Mouse (Mus musculus): ENCODE measurements around the gene Got2. TPM values are rescaled to one million over a fixed set of nuclear protein-coding genes. Genes with fewer than 3 reads are reported as not detected.
A peak's percentile ranks its signal among the peaks of the same experiment; 100 is the strongest.

Got2 gene
- polyA plus RNA-seq (2012; rRNA removed) = 217 and 230 TPM in 2 replicates

DNA sequence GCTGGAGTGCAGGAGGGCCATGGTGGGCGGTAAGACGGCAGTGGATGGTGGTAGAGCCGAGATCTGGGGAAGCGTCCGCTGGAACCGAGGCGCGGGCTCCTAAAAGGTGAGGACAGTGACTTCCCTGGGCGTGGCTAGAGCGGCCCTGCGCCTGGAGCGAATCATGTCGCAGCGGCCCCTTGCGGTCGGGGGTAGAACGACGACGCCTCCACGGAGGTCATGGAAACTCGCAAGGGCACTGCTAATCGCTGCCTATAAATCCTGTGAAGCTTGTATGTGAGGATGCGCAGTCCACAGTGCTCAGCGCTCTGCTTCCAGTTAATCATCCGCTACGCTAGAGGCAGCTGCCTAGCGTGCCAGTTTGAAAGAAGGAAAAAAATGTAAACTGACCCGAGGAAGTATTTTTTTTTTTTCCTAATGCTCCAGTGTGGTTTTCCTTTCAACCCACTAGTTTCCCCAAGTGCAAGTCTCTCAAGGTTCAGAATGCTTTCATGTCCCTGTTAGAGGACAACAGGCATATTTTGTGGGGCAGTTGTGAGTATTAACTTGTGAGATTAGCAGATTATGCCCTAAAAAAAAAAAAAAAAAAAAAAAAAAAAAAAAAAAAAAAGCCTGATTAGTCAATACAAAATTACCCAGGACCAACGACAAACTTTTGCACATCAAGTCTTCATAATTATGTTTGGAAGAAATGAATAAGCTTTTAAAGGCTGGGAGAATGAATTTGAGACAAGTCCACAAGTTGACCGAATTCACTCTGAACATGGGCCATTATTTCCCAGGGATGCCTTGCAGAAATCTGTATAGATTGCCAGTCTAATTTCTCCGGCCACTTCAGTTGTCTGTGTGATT, at the start of gene Got2:
Got2 (minus strand) TSS at position 263 of the 852 bp plus-strand sequence.
- Histone ChIP-seq H3K27ac (ENCODE audit: insufficient read depth, low read length) (peak within 1 kb of the TSS; percentile 76), H3K4me1 (ENCODE audit: control insufficient read depth, insufficient read depth, low read length) (peaks cover 2% of the 10 kb centered on the region; the same call in 1 of the 2 replicates), H3K4me3 (ENCODE audit: insufficient read depth, low read length) (peak within 1 kb of the TSS; percentile 88)
- TF ChIP-seq POLR2A (IDR thresholded peaks at IDR 0.05; ENCODE audit: extremely low read depth, insufficient read depth, low read length) (peak; percentile 68; the same call in 1 of the 2 replicates), CTCF (IDR thresholded peaks at IDR 0.05; ENCODE audit: extremely low read depth, insufficient read depth, low read length) (peak; percentile 75)

DNA sequence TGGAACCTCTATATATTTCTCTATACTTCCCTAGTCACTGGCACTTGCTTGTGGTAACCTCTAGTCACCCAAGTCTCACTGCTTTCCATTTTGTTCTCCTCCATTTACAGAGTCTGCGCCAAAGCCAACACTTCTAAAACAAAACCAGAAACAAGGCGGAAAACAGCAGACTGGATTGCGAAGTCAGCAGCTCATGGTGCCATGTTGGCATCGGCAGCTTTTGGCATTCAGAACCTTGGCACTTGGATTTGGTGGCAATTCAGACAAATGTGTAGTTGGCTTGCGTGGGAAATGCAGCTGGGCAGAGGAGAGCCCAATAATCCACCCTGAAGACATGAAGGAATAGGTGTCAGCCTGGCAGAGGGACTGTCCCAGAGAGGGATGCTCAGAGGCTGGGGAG, 44.5 kb upstream of the Got2 start:
- Histone ChIP-seq H3K4me1 (ENCODE audit: control insufficient read depth, insufficient read depth, low read length) (no peaks in the 10 kb centered on the region), H3K4me3 (ENCODE audit: insufficient read depth, low read length) (no peak overlapping the region), H3K27ac (ENCODE audit: insufficient read depth, low read length) (no peak overlapping the region)
- no peak for TF ChIP-seq POLR2A (IDR thresholded peaks at IDR 0.05; ENCODE audit: extremely low read depth, insufficient read depth, low read length)
- no peak for TF ChIP-seq CTCF (IDR thresholded peaks at IDR 0.05; ENCODE audit: extremely low read depth, insufficient read depth, low read length)

DNA sequence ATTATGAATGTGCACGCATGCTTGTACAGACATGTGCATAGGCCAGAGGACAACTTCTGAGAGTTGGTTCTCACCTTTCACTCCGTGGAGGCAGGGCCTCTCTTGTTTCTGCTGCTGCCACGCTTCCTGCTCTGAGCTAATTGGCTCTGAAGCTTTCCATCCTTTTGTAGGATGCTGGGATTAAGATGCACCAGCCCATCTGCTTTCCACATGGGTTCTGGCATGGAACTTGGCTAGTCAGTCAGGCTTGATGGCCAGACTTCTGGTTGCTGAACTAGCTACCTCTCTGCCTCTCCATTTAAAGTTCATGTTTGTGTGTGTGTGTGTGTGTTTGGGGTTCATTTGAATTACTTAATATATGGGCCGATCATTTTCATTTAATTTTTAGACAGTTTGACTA, 41.5 kb upstream of the Got2 start:
- Histone ChIP-seq H3K4me3 (ENCODE audit: insufficient read depth, low read length) (no peak overlapping the region), H3K27ac (ENCODE audit: insufficient read depth, low read length) (no peak overlapping the region), H3K4me1 (ENCODE audit: control insufficient read depth, insufficient read depth, low read length) (no peaks in the 10 kb centered on the region)
- TF ChIP-seq POLR2A (IDR thresholded peaks at IDR 0.05; ENCODE audit: extremely low read depth, insufficient read depth, low read length) (no peak), CTCF (IDR thresholded peaks at IDR 0.05; ENCODE audit: extremely low read depth, insufficient read depth, low read length) (no peak)

DNA sequence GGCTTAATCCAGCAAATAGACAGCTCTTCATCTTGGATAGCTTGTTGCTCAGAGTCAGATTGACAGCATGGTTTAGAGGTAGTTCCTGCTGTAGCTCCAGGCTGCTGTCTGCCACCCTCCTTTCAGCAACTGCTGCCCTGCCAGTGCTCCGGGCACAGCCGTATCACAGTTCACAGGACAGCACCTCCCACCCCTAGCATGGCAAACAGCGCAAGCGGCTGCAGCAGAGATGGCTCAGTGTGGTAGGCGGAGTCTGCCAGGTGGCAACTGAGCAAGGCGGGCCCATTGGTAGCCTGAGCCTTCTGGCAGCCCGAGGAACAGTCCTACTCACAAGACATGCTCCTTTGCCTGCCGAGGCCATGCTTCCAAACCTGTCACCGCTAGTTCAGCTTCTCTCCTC, 27.8 kb upstream of the Got2 start:
- H3K4me3 ChIP-seq (ENCODE audit: insufficient read depth, low read length) = peak overlapping the region; percentile 26; the same call in 1 of the 2 replicates
- TF ChIP-seq POLR2A (IDR thresholded peaks at IDR 0.05; ENCODE audit: extremely low read depth, insufficient read depth, low read length) = no peak
- no peak for TF ChIP-seq CTCF (IDR thresholded peaks at IDR 0.05; ENCODE audit: extremely low read depth, insufficient read depth, low read length)
- H3K27ac ChIP-seq (ENCODE audit: insufficient read depth, low read length) = no peak overlapping the region

DNA sequence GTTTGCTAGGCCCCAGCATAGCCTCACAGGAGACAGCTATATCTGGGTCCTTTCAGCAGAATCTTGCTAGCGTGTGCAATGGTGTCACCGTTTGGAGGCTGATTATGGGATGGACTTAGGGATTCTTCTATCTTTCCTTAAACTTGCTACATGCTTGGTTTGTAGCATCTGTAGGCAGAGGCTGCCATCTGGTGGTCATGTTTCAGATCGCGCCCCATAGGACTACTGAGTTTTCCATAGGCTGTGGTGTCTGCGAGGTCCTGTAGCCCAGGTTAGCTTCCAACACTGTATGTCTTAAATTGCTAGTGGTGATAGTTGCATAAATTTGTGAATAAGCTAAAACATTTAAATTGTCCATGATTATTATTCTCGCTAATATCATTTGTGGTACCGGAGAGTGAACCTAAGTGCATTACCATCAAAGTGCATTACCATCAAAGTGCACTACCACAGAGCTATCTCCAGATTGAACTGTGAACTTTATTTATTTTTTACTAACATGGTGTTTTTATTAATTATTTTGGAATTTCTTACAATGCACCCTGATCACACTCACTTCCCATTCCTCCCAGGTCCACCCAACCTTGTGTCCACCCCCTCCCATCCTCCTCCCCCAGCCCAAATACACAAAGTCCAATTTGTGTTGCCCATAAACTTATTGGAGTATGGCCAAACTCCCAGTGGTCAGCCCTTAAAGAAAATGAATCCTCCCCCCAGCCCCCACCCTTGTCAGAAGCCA, 26.7 kb upstream of the Got2 start:
- Histone ChIP-seq H3K4me3 (ENCODE audit: insufficient read depth, low read length) (no peak overlapping the region), H3K4me1 (ENCODE audit: control insufficient read depth, insufficient read depth, low read length) (peaks cover 3% of the 10 kb centered on the region), H3K27ac (ENCODE audit: insufficient read depth, low read length) (no peak overlapping the region)
- peak; percentile 95 for TF ChIP-seq CTCF (IDR thresholded peaks at IDR 0.05; ENCODE audit: extremely low read depth, insufficient read depth, low read length)
- no peak for TF ChIP-seq POLR2A (IDR thresholded peaks at IDR 0.05; ENCODE audit: extremely low read depth, insufficient read depth, low read length)

More for the DNA sequence above, 27.8 kb upstream of the Got2 start:
- peaks cover 3% of the 10 kb centered on the region for H3K4me1 ChIP-seq (ENCODE audit: control insufficient read depth, insufficient read depth, low read length)

DNA sequence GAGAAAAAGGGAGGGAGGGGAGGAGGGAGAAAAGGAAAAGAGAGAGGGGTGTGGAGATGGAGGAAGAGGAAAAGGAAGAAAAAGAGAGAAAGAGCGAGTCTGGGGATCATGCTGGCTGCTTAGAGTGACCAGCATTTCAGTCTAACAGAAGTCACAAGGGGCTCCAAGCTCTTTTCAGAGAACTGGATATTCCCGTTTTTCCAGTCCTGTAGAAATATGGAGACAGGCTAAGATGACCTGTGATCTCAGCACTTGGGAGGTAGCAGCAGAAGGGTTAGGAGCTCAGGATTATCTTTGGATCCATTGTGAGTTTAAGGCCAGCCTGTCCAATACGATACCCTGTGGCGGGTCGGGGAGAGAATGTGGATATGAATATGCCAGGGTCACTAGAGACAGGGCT, 22.9 kb upstream of the Got2 start:
- H3K4me1 ChIP-seq (ENCODE audit: control insufficient read depth, insufficient read depth, low read length) = peaks cover 3% of the 10 kb centered on the region
- H3K27ac ChIP-seq (ENCODE audit: insufficient read depth, low read length) = no peak overlapping the region
- H3K4me3 ChIP-seq (ENCODE audit: insufficient read depth, low read length) = no peak overlapping the region
- no peak for TF ChIP-seq CTCF (IDR thresholded peaks at IDR 0.05; ENCODE audit: extremely low read depth, insufficient read depth, low read length)
- TF ChIP-seq POLR2A (IDR thresholded peaks at IDR 0.05; ENCODE audit: extremely low read depth, insufficient read depth, low read length) = no peak

DNA sequence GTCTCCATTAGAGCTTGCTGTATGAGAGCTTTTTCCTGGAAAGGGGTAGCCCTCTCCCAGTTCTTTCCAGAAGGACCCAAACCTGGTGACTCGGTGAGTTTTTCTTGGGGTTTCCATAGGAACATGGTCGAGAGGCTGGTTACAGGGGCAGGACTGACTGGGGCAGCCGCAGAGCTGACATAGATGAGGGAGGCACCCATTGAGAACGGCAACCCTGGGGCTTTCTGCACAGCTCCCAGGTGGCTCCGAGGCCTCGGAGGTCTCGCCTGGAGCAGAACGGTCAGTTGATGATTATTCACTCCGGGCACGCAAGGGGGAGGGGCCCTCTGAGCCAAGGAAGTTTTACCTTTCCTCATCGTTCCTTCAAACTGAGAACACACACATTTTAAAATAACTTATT, 19.5 kb upstream of the Got2 start:
- no peaks in the 10 kb centered on the region for H3K4me1 ChIP-seq (ENCODE audit: control insufficient read depth, insufficient read depth, low read length)
- H3K4me3 ChIP-seq (ENCODE audit: insufficient read depth, low read length) = no peak overlapping the region
- TF ChIP-seq POLR2A (IDR thresholded peaks at IDR 0.05; ENCODE audit: extremely low read depth, insufficient read depth, low read length) (no peak), CTCF (IDR thresholded peaks at IDR 0.05; ENCODE audit: extremely low read depth, insufficient read depth, low read length) (no peak)
- H3K27ac ChIP-seq (ENCODE audit: insufficient read depth, low read length) = no peak overlapping the region

DNA sequence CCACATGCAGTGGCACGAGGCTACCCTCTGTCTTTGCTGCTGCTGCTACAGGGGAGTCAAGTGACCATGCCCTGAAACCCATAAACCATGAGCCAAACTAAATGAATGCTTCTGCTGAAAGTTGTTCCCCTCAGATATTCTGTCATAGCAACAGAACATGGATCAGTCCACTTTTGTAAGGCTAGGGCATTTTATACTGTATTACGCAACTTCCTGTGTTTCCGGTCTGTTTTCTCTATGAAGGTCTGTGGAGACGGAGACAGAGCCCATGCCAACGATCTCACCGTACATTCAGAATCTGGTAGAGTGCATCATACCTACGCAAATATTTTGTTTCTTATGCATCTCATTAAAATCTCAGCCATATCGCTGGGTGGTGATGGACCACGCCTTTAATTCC, 18.4 kb upstream of the Got2 start:
- TF ChIP-seq POLR2A (IDR thresholded peaks at IDR 0.05; ENCODE audit: extremely low read depth, insufficient read depth, low read length) = no peak
- no peak for TF ChIP-seq CTCF (IDR thresholded peaks at IDR 0.05; ENCODE audit: extremely low read depth, insufficient read depth, low read length)
- no peak overlapping the region for H3K4me3 ChIP-seq (ENCODE audit: insufficient read depth, low read length)
- H3K27ac ChIP-seq (ENCODE audit: insufficient read depth, low read length) = no peak overlapping the region
- H3K4me1 ChIP-seq (ENCODE audit: control insufficient read depth, insufficient read depth, low read length) = no peaks in the 10 kb centered on the region

DNA sequence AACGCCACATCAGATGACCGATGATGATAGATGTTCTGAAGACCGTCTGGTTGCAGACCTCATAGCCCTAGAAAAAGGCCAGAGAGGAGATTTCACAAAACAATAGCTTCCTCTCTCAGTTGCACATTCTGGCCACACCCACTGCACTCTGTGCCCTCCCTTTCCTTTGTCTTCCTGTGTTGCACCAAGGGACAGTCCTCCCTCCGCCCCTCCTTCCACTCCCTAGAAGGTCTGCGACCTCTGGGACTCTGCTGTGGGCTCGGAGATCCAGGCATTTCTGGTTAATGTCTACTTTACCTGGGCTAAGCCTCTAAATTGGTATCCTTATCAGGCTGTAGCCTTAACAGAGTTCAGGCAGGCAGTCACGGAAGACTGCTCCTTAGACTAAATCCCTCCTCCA, 13.5 kb upstream of the Got2 start:
- Histone ChIP-seq H3K4me3 (ENCODE audit: insufficient read depth, low read length) (no peak overlapping the region), H3K27ac (ENCODE audit: insufficient read depth, low read length) (no peak overlapping the region), H3K4me1 (ENCODE audit: control insufficient read depth, insufficient read depth, low read length) (no peaks in the 10 kb centered on the region)
- TF ChIP-seq POLR2A (IDR thresholded peaks at IDR 0.05; ENCODE audit: extremely low read depth, insufficient read depth, low read length) (no peak), CTCF (IDR thresholded peaks at IDR 0.05; ENCODE audit: extremely low read depth, insufficient read depth, low read length) (no peak)
